Mouse (Mus musculus) embryonic facial prominence, embryonic 15.5 days (tissue): ENCODE results near the gene Pak6. TPM values are rescaled to one million over a fixed set of nuclear protein-coding genes. Genes with fewer than 3 reads are reported as not detected.

Experiments
- ATAC-seq: fragments of 200-750 bp; cut with Nextera tagmentation; 2 replicates; pipeline ENCODE4 v1.8.0; 2017; ENCODE audit warnings: low read depth, moderate TSS enrichment; ENCODE audit not compliant: insufficient number of reproducible peaks, low FRiP score, low TSS enrichment
- H3K27ac ChIP-seq: fragments of 300-500 bp; sonication (generic); replicated peaks from 2 replicates; pipeline ENCODE4 v1.5.1; 2015; ENCODE audit warnings: mild to moderate bottlenecking, inconsistent platforms
- H3K27me3 ChIP-seq: fragments of 300-500 bp; sonication (generic); 2 replicates; pipeline ENCODE4 v1.6.1; 2015; ENCODE audit warnings: inconsistent platforms
- H3K36me3 ChIP-seq: fragments of 300-500 bp; sonication (generic); 2 replicates; pipeline ENCODE4 v1.6.1; 2015; ENCODE audit warnings: mild to moderate bottlenecking, inconsistent platforms
- H3K4me1 ChIP-seq: fragments of 300-500 bp; sonication (generic); 2 replicates; pipeline ENCODE4 v1.6.1; 2015; ENCODE audit warnings: inconsistent platforms
- H3K4me2 ChIP-seq: fragments of 300-500 bp; sonication (generic); replicated peaks from 2 replicates; pipeline ENCODE4 v1.6.1; 2015; ENCODE audit warnings: mild to moderate bottlenecking, inconsistent platforms
- H3K4me3 ChIP-seq: fragments of 300-500 bp; sonication (generic); replicated peaks from 2 replicates; pipeline ENCODE4 v1.5.1; 2015; ENCODE audit warnings: mild to moderate bottlenecking, inconsistent platforms
- H3K9ac ChIP-seq: fragments of 300-500 bp; sonication (generic); 2 replicates; pipeline ENCODE4 v1.6.1; 2015; ENCODE audit warnings: inconsistent platforms
- H3K9me3 ChIP-seq: fragments of 300-500 bp; sonication (generic); replicated peaks from 2 replicates; pipeline ENCODE4 v1.6.1; 2016; ENCODE audit warnings: inconsistent platforms
- WGBS: fragments of 180-500 bp; shearing (Covaris S2); methylation state at CpG from one replicate; pipeline ENCODE4 v1.1.7; 2015; 5-methylcytosine and 5-hydroxymethylcytosine counted together
- polyA plus RNA-seq: library from polyadenylated mRNA; unstranded; fragments of >200 nt; fragmentation: Nextera tagmentation; extraction: Ambion mirVana; gene quantifications from 2 replicates; pipeline ENCODE4 v1.2.1, GENCODE M21; 2015

The Pak6 gene
- polyA plus RNA-seq, 1 experiment from 2014 or later, result 8.5 TPM

GRCm38 (mm10) chr2:118665616-118666015 is 2.5 kb downstream of the Pak6 start:
- Histone ChIP-seq H3K36me3 (no peaks in the 10 kb centered on the region), H3K27me3 (peaks cover 17% of the 10 kb centered on the region), H3K4me1 (peaks cover 19% of the 10 kb centered on the region), H3K4me3 (no peak overlapping the region), H3K27ac (no peak overlapping the region), H3K9ac (no peak overlapping the region), H3K9me3 (no peaks in the 10 kb centered on the region), H3K4me2 (no peak overlapping the region)
- WGBS, result 76% methylated on average over 4 of the region's 4 CpGs
- ATAC-seq, result no peak

GRCm38 (mm10) chr2:118667181-118667580 is 4.1 kb downstream of the Pak6 start:
- H3K36me3 ChIP-seq, result no peaks in the 10 kb centered on the region
- H3K27me3 ChIP-seq, result peaks cover 17% of the 10 kb centered on the region
- ATAC-seq, result no peak
- H3K9me3 ChIP-seq, result no peaks in the 10 kb centered on the region
- peaks cover 19% of the 10 kb centered on the region for H3K4me1 ChIP-seq
- no peak overlapping the region for H3K9ac ChIP-seq
- H3K4me3 ChIP-seq, result no peak overlapping the region
- H3K4me2 ChIP-seq, result no peak overlapping the region
- 74% methylated on average over 5 of the region's 5 CpGs for WGBS
- H3K27ac ChIP-seq, result no peak overlapping the region

- Histone ChIP-seq H3K27ac (peak overlapping the region; percentile 44; the same call in 1 of the 2 replicates), H3K9ac (no peak overlapping the region), H3K4me2 (no peak overlapping the region), H3K4me1 (0 out of 2 replicates have a peak, but pooled peaks cover 6% of the 10 kb centered on the region), H3K4me3 (no peak overlapping the region), H3K36me3 (no peaks in the 10 kb centered on the region), H3K9me3 (no peaks in the 10 kb centered on the region), H3K27me3 (peaks cover 17% of the 10 kb centered on the region)
- 29% methylated on average over 6 of the region's 6 CpGs for WGBS
- peak; percentile 5; the same call in 1 of the 2 replicates for ATAC-seq
These were observed 6.1 kb downstream of the Pak6 start for GRCm38 (mm10) chr2:118669245-118669644.

GRCm38 (mm10) chr2:118669785-118670184 is 6.7 kb downstream of the Pak6 start:
- H3K4me2 ChIP-seq, result no peak overlapping the region
- no peaks in the 10 kb centered on the region for H3K9me3 ChIP-seq
- 31% methylated on average over 2 of the region's 2 CpGs for WGBS
- peak overlapping the region; percentile 44; the same call in 1 of the 2 replicates for H3K27ac ChIP-seq
- ATAC-seq, result no peak
- no peaks in the 10 kb centered on the region for H3K36me3 ChIP-seq
- no peak overlapping the region for H3K4me3 ChIP-seq
- H3K9ac ChIP-seq, result no peak overlapping the region
- 0 out of 2 replicates have a peak, but pooled peaks cover 10% of the 10 kb centered on the region for H3K4me1 ChIP-seq
- peaks cover 17% of the 10 kb centered on the region for H3K27me3 ChIP-seq

- peaks cover 15% of the 10 kb centered on the region for H3K4me1 ChIP-seq
- no peak overlapping the region for H3K27ac ChIP-seq
- no peak overlapping the region for H3K9ac ChIP-seq
- no peak overlapping the region for H3K4me3 ChIP-seq
- ATAC-seq, result no peak
- H3K27me3 ChIP-seq, result peaks cover 34% of the 10 kb centered on the region
- no peak overlapping the region for H3K4me2 ChIP-seq
- H3K36me3 ChIP-seq, result no peaks in the 10 kb centered on the region
- no peaks in the 10 kb centered on the region for H3K9me3 ChIP-seq
- 44% methylated on average over 1 of the region's 1 CpGs for WGBS
These were observed 8.6 kb downstream of the Pak6 start for GRCm38 (mm10) chr2:118671728-118672127.

GRCm38 (mm10) chr2:118673686-118674465 is 10.8 kb downstream of the Pak6 start:
- Histone ChIP-seq H3K4me1 (peaks cover 25% of the 10 kb centered on the region), H3K36me3 (no peaks in the 10 kb centered on the region), H3K27ac (peak overlapping the region; percentile 51), H3K27me3 (peaks cover 56% of the 10 kb centered on the region), H3K9me3 (no peaks in the 10 kb centered on the region), H3K9ac (no peak overlapping the region), H3K4me3 (no peak overlapping the region), H3K4me2 (no peak overlapping the region)
- no peak for ATAC-seq
- WGBS, result 24% methylated on average over 15 of the region's 15 CpGs

GRCm38 (mm10) chr2:118674500-118674899 is 11.4 kb downstream of the Pak6 start:
- 15% methylated on average over 7 of the region's 7 CpGs for WGBS
- Histone ChIP-seq H3K4me2 (no peak overlapping the region), H3K27ac (peak overlapping the region; percentile 51), H3K36me3 (no peaks in the 10 kb centered on the region), H3K27me3 (peaks cover 61% of the 10 kb centered on the region), H3K9ac (no peak overlapping the region), H3K9me3 (no peaks in the 10 kb centered on the region), H3K4me3 (no peak overlapping the region), H3K4me1 (peaks cover 23% of the 10 kb centered on the region)
- ATAC-seq, result no peak

GRCm38 (mm10) chr2:118676839-118677741 is 14.0 kb downstream of the Pak6 start:
- peak overlapping the region; percentile 53 for H3K4me3 ChIP-seq
- 1% methylated on average over 83 of the region's 89 CpGs for WGBS
- H3K27me3 ChIP-seq, result peaks cover 66% of the 10 kb centered on the region
- H3K4me1 ChIP-seq, result peaks cover 21% of the 10 kb centered on the region
- H3K9ac ChIP-seq, result peak overlapping the region; percentile 27
- H3K9me3 ChIP-seq, result no peaks in the 10 kb centered on the region
- ATAC-seq, result peak; percentile 16; the same call in 1 of the 2 replicates
- H3K4me2 ChIP-seq, result peak overlapping the region; percentile 93
- no peaks in the 10 kb centered on the region for H3K36me3 ChIP-seq
- peak overlapping the region; percentile 60; the same call in 1 of the 2 replicates for H3K27ac ChIP-seq

GRCm38 (mm10) chr2:118677817-118678216 is 14.7 kb downstream of the Pak6 start:
- no peak for ATAC-seq
- no peak overlapping the region for H3K9ac ChIP-seq

GRCm38 (mm10) chr2:118679577-118679976 is 16.5 kb downstream of the Pak6 start:
- no peak overlapping the region for H3K27ac ChIP-seq
- H3K4me1 ChIP-seq, result peaks cover 24% of the 10 kb centered on the region
- H3K36me3 ChIP-seq, result no peaks in the 10 kb centered on the region
- 78% methylated on average over 3 of the region's 3 CpGs for WGBS
- H3K4me2 ChIP-seq, result no peak overlapping the region
- no peaks in the 10 kb centered on the region for H3K9me3 ChIP-seq
- H3K27me3 ChIP-seq, result peaks cover 52% of the 10 kb centered on the region
- H3K9ac ChIP-seq, result no peak overlapping the region
- H3K4me3 ChIP-seq, result no peak overlapping the region
- no peak for ATAC-seq

More at GRCm38 (mm10) chr2:118677817-118678216, 14.7 kb downstream of the Pak6 start:
- Histone ChIP-seq H3K36me3 (no peaks in the 10 kb centered on the region), H3K4me1 (peaks cover 25% of the 10 kb centered on the region), H3K27ac (peak overlapping the region; percentile 60; the same call in 1 of the 2 replicates), H3K4me3 (peak overlapping the region; percentile 53), H3K27me3 (peaks cover 66% of the 10 kb centered on the region), H3K9me3 (no peaks in the 10 kb centered on the region), H3K4me2 (peak overlapping the region; percentile 93)
- 21% methylated on average over 4 of the region's 4 CpGs for WGBS

- H3K4me3 ChIP-seq, result no peak overlapping the region
- 94% methylated on average over 6 of the region's 6 CpGs for WGBS
- ATAC-seq, result no peak
- no peaks in the 10 kb centered on the region for H3K9me3 ChIP-seq
- no peaks in the 10 kb centered on the region for H3K36me3 ChIP-seq
- no peak overlapping the region for H3K9ac ChIP-seq
- peaks cover 22% of the 10 kb centered on the region for H3K4me1 ChIP-seq
- no peak overlapping the region for H3K4me2 ChIP-seq
- H3K27me3 ChIP-seq, result peaks cover 40% of the 10 kb centered on the region
- no peak overlapping the region for H3K27ac ChIP-seq
These were observed 17.8 kb downstream of the Pak6 start for GRCm38 (mm10) chr2:118680926-118681325.
